Mouse (Mus musculus): Measurements from ENCODE around the gene Vmp1. TPM values are rescaled to one million over a fixed set of nuclear protein-coding genes. Genes with fewer than 3 reads are reported as not detected.
A peak's percentile ranks its signal among the peaks of the same experiment; 100 is the strongest.

Gene Vmp1
- polyA plus RNA-seq (2014; fragmentation: Nextera tagmentation; extraction: Ambion mirVana) = 77.3 and 88.7 TPM in 2 replicates

DNA sequence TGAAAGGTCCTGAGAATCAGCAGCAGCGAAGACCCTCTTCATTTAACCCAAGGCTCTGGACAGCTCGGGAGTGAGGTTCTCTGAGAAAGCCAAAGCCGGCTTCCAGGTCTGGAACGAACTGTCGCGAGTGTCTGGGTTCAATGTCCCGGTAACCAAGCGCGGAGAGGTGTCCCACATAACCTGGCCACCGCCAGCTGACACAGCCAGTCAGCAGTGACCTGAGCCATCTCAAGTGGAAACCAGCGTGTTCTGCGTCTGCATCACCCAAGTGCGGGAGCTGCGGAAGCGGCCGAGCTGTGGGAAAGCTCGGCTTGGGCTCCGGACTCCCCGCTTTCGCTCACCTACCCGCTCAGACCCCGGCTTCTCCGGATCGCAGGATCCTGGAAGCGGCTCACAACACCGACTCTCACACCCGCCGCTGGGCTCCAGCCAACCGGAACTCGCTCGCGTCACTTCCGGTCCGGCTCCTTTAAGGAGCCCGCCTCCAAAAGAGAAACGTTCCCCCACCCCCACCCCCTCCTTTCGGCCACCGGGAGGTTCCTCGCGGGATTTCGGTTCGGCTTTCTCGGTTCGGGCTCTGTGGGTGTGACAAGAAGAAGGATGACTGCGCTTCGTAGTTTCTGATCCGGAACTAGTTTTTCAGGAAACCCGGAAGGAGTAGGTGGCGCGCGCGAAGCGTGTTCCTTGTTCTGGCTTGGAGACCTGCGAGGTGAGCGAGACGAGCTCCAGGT, at the start of gene Vmp1, which contains the start of gene Ptrh2:
Gene Vmp1 (minus strand): TSS at position 442 of the 731 bp plus-strand sequence.
Gene Ptrh2 (plus strand): TSS at position 591 of the 731 bp plus-strand sequence.
- WGBS = under 1% methylated on average over 56 of the region's 56 CpGs
- peak within 1 kb of the TSS; percentile 70 for H3K27ac ChIP-seq (replicated peaks; ENCODE audit: low read depth, low read length)
- ATAC-seq (ENCODE audit: insufficient number of reproducible peaks, low FRiP score, low TSS enrichment, low read depth) = peak; percentile 93
- H3K9ac ChIP-seq (ENCODE audit: low read length) = peak within 1 kb of the TSS; percentile 86
- H3K4me1 ChIP-seq (ENCODE audit: control insufficient read depth, insufficient read depth, low read length) = peaks cover 5% of the 10 kb centered on the region; the same call in 1 of the 2 replicates
- no peaks in the 10 kb centered on the region; the same call in 1 of the 2 replicates for H3K36me3 ChIP-seq (ENCODE audit: control insufficient read depth, insufficient read depth, low read length)
- peak within 1 kb of the TSS; percentile 74 for H3K4me3 ChIP-seq (ENCODE audit: low read depth, low read length)
- H3K9me3 ChIP-seq (ENCODE audit: control insufficient read depth, low read length) = no peaks in the 10 kb centered on the region
- H3K27me3 ChIP-seq (ENCODE audit: control insufficient read depth, insufficient read depth, low read length) = no peaks in the 10 kb centered on the region
- H3K4me2 ChIP-seq (ENCODE audit: low read depth, severe bottlenecking) = peak within 1 kb of the TSS; percentile 67
- DNase-seq (ENCODE audit: low spot score) = peak; percentile 96

DNA sequence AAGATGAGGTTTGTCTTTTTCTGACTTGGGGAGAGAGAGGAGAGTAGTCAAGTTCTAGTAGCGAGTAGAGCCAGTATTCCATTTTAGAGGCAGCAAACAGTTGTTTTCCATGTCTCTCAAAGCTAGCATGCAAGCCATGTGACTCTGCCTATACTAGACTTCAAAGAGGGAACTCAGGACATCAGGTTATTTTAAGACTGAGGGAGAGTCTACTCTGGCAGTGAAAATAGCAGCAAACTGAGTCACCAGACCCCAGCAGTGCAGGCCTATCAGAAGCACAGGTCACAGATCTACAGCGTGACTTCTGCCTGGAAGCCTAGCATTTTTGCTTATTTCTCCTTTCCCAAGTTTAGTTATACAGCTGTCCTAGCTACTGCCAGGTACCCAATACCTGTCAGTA, 47.8 kb upstream of the Vmp1 start:
- DNase-seq (ENCODE audit: low spot score) = no peak
- WGBS = 90% methylated on average over 2 of the region's 2 CpGs
- Histone ChIP-seq H3K9me3 (ENCODE audit: control insufficient read depth, low read length) (no peaks in the 10 kb centered on the region), H3K4me1 (ENCODE audit: control insufficient read depth, insufficient read depth, low read length) (no peaks in the 10 kb centered on the region), H3K27me3 (ENCODE audit: control insufficient read depth, insufficient read depth, low read length) (no peaks in the 10 kb centered on the region), H3K4me3 (ENCODE audit: low read depth, low read length) (no peak overlapping the region), H3K36me3 (ENCODE audit: control insufficient read depth, insufficient read depth, low read length) (peaks cover 2% of the 10 kb centered on the region; the same call in 1 of the 2 replicates), H3K4me2 (ENCODE audit: low read depth, severe bottlenecking) (no peak overlapping the region), H3K27ac (replicated peaks; ENCODE audit: low read depth, low read length) (no peak overlapping the region), H3K9ac (ENCODE audit: low read length) (no peak overlapping the region)
- no peak for ATAC-seq (ENCODE audit: insufficient number of reproducible peaks, low FRiP score, low TSS enrichment, low read depth)

DNA sequence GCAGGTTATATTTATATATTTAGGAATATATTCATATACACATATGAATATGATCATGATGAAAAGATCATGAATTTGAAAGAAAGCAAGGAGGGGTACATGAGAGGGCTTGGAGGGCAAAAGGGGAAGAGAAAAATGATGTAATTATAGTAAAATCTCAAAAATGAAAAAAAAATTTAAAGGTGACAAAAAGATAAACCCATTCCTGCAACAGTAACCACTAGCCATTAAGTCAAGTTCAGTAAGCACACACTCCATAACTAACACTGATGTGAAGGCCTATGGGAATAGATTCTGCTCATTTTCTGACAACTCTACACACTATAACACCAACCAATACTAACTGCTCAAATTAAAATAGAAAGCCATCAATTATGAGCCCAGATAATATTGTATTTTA, 42.0 kb upstream of the Vmp1 start:
- no peaks in the 10 kb centered on the region for H3K27me3 ChIP-seq (ENCODE audit: control insufficient read depth, insufficient read depth, low read length)
- no peak overlapping the region for H3K4me2 ChIP-seq (ENCODE audit: low read depth, severe bottlenecking)
- DNase-seq (ENCODE audit: low spot score) (no peak), ATAC-seq (ENCODE audit: insufficient number of reproducible peaks, low FRiP score, low TSS enrichment, low read depth) (no peak)
- H3K36me3 ChIP-seq (ENCODE audit: control insufficient read depth, insufficient read depth, low read length) = peaks cover 8% of the 10 kb centered on the region; the same call in 1 of the 2 replicates
- no peaks in the 10 kb centered on the region for H3K4me1 ChIP-seq (ENCODE audit: control insufficient read depth, insufficient read depth, low read length)
- H3K27ac ChIP-seq (replicated peaks; ENCODE audit: low read depth, low read length) = no peak overlapping the region
- H3K4me3 ChIP-seq (ENCODE audit: low read depth, low read length) = no peak overlapping the region
- H3K9me3 ChIP-seq (ENCODE audit: control insufficient read depth, low read length) = no peaks in the 10 kb centered on the region
- no peak overlapping the region for H3K9ac ChIP-seq (ENCODE audit: low read length)

DNA sequence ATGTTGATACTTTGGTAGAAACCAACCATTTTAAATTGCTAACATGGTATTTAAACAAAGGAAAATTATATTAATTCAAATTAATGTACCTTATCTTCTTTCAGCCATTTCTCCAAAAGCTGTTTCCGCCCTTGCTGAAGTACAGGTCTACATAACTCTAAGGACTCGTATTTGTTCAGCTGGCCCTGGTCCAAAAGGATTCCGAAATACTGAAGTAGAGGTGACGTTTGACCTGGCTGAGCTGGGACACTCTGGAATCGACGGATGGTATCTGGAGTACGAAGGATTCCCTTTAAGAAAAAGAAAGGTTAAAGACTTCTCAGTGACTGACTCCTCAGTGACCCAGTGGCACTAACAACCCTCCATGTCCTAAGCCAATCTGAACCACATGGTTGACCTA, 41.3 kb upstream of the Vmp1 start:
- H3K27ac ChIP-seq (replicated peaks; ENCODE audit: low read depth, low read length) = no peak overlapping the region
- H3K9ac ChIP-seq (ENCODE audit: low read length) = no peak overlapping the region
- H3K27me3 ChIP-seq (ENCODE audit: control insufficient read depth, insufficient read depth, low read length) = no peaks in the 10 kb centered on the region
- ATAC-seq (ENCODE audit: insufficient number of reproducible peaks, low FRiP score, low TSS enrichment, low read depth) (no peak), DNase-seq (ENCODE audit: low spot score) (no peak)
- H3K9me3 ChIP-seq (ENCODE audit: control insufficient read depth, low read length) = no peaks in the 10 kb centered on the region
- no peaks in the 10 kb centered on the region for H3K4me1 ChIP-seq (ENCODE audit: control insufficient read depth, insufficient read depth, low read length)
- no peak overlapping the region for H3K4me2 ChIP-seq (ENCODE audit: low read depth, severe bottlenecking)
- H3K4me3 ChIP-seq (ENCODE audit: low read depth, low read length) = no peak overlapping the region
- 95% methylated on average over 7 of the region's 7 CpGs for WGBS
- peaks cover 8% of the 10 kb centered on the region; the same call in 1 of the 2 replicates for H3K36me3 ChIP-seq (ENCODE audit: control insufficient read depth, insufficient read depth, low read length)

DNA sequence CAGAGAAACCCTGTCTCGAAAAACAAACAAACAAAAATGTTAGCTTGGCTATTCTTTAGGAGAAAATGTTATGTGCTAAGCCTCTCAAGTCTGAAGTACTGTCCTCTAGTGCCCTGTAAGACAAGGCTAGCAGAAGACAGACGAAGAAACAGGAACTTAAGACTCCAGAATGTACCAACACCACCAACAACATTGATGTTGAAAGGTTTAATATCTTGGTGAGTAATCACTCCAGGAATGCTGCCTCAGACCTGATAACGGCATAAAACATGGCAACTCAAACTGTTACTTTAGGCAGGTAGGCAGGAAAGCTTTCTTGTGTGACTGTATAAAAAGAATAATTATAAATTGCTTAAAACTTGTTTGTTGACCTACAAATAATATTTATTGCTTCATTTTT, 40.4 kb upstream of the Vmp1 start:
- WGBS = 92% methylated on average over 3 of the region's 3 CpGs
- DNase-seq (ENCODE audit: low spot score) (no peak), ATAC-seq (ENCODE audit: insufficient number of reproducible peaks, low FRiP score, low TSS enrichment, low read depth) (no peak)
- Histone ChIP-seq H3K9ac (ENCODE audit: low read length) (no peak overlapping the region), H3K27me3 (ENCODE audit: control insufficient read depth, insufficient read depth, low read length) (no peaks in the 10 kb centered on the region), H3K4me3 (ENCODE audit: low read depth, low read length) (no peak overlapping the region), H3K36me3 (ENCODE audit: control insufficient read depth, insufficient read depth, low read length) (peaks cover 13% of the 10 kb centered on the region), H3K4me2 (ENCODE audit: low read depth, severe bottlenecking) (no peak overlapping the region), H3K27ac (replicated peaks; ENCODE audit: low read depth, low read length) (no peak overlapping the region), H3K9me3 (ENCODE audit: control insufficient read depth, low read length) (no peaks in the 10 kb centered on the region), H3K4me1 (ENCODE audit: control insufficient read depth, insufficient read depth, low read length) (no peaks in the 10 kb centered on the region)

DNA sequence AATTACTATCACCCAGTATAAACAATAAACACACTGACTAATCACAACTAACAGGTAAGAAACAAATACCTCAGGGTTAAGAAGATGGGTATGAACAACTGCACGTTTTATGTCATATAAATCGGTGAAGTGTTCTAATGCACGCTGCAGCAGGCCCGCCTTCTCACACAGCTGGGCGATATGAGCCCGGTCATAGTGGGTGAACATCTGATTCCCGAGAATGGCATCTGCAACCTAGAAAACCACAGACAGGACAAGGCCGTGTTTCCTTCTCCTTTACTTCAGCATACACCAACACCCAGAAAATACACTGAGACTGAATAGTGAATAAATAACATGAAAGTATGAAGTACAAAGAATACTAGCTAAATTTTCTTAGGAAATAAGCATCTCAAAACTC, 35.8 kb upstream of the Vmp1 start:
- WGBS = 91% methylated on average over 8 of the region's 8 CpGs

DNA sequence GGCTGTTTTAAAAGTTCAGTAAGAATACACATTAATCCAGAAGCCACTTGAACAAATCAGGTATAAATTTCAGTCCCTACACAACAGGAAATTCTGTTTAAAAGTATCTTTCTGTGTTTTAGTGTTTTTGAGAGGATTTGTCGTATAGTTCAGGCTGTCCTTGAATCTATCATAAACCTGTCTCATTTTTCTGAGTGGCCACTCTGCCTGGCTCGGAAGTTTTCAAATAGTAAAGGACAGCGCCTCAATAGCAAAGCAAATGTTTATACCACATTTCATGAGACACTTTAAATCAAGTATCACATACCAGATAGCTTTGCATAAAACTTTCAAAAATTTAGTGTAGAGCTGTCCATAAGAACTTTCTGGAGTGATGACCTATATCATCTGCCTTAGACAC, 34.7 kb upstream of the Vmp1 start:
- Histone ChIP-seq H3K27me3 (ENCODE audit: control insufficient read depth, insufficient read depth, low read length) (no peaks in the 10 kb centered on the region), H3K27ac (replicated peaks; ENCODE audit: low read depth, low read length) (no peak overlapping the region), H3K4me2 (ENCODE audit: low read depth, severe bottlenecking) (no peak overlapping the region), H3K9me3 (ENCODE audit: control insufficient read depth, low read length) (no peaks in the 10 kb centered on the region), H3K9ac (ENCODE audit: low read length) (no peak overlapping the region), H3K36me3 (ENCODE audit: control insufficient read depth, insufficient read depth, low read length) (peaks cover 19% of the 10 kb centered on the region), H3K4me1 (ENCODE audit: control insufficient read depth, insufficient read depth, low read length) (no peaks in the 10 kb centered on the region), H3K4me3 (ENCODE audit: low read depth, low read length) (no peak overlapping the region)
- no peak for ATAC-seq (ENCODE audit: insufficient number of reproducible peaks, low FRiP score, low TSS enrichment, low read depth)
- DNase-seq (ENCODE audit: low spot score) = no peak
- WGBS = 92% methylated on average over 3 of the region's 3 CpGs

More for the DNA sequence above, 35.8 kb upstream of the Vmp1 start:
- H3K27me3 ChIP-seq (ENCODE audit: control insufficient read depth, insufficient read depth, low read length) = no peaks in the 10 kb centered on the region
- no peak for DNase-seq (ENCODE audit: low spot score)
- H3K4me1 ChIP-seq (ENCODE audit: control insufficient read depth, insufficient read depth, low read length) = no peaks in the 10 kb centered on the region
- no peak for ATAC-seq (ENCODE audit: insufficient number of reproducible peaks, low FRiP score, low TSS enrichment, low read depth)
- H3K4me2 ChIP-seq (ENCODE audit: low read depth, severe bottlenecking) = no peak overlapping the region
- no peak overlapping the region for H3K9ac ChIP-seq (ENCODE audit: low read length)
- H3K4me3 ChIP-seq (ENCODE audit: low read depth, low read length) = no peak overlapping the region
- no peaks in the 10 kb centered on the region for H3K9me3 ChIP-seq (ENCODE audit: control insufficient read depth, low read length)
- peaks cover 19% of the 10 kb centered on the region for H3K36me3 ChIP-seq (ENCODE audit: control insufficient read depth, insufficient read depth, low read length)
- no peak overlapping the region for H3K27ac ChIP-seq (replicated peaks; ENCODE audit: low read depth, low read length)

DNA sequence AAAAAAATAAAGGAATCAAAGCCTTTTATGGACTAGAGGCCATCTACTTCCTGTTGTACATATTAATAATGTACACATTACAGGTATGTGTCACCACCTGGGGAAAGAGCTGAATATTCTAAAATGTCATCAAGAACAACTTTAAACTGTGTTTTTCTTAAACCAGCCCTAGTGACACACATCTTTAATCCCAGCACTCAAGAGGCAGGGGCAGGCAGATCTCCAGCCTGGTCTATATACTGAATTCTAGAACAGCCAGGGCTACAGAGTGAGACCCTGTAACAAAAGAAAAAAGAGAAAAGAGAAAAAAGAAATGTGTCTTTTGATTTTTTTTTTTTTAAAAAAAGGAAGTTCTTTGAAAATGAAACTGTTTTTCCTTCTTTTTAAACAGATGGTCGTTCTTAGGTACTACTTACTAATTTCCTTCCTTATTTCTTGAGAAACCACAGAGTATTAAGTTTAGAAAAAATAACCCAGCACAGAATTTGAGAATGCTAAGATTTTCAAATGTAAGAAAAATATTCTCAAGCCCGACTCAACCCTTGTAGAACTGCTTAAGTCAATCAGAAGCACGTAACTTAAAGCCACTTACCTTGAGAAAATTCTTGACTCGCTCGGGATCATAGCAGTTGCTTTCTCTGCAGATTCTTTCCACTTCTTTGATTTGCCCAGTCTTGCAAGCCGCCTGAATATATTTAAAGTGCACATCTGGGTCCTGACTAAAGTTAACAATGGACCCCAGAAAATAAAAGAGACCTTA, 33.9 kb upstream of the Vmp1 start:
- DNase-seq (ENCODE audit: low spot score) = no peak
- no peaks in the 10 kb centered on the region for H3K27me3 ChIP-seq (ENCODE audit: control insufficient read depth, insufficient read depth, low read length)
- no peak overlapping the region for H3K4me3 ChIP-seq (ENCODE audit: low read depth, low read length)
- H3K4me2 ChIP-seq (ENCODE audit: low read depth, severe bottlenecking) = no peak overlapping the region
- no peaks in the 10 kb centered on the region for H3K4me1 ChIP-seq (ENCODE audit: control insufficient read depth, insufficient read depth, low read length)
- H3K9ac ChIP-seq (ENCODE audit: low read length) = no peak overlapping the region
- H3K27ac ChIP-seq (replicated peaks; ENCODE audit: low read depth, low read length) = no peak overlapping the region
- 92% methylated on average over 6 of the region's 6 CpGs for WGBS
- H3K36me3 ChIP-seq (ENCODE audit: control insufficient read depth, insufficient read depth, low read length) = peaks cover 16% of the 10 kb centered on the region
- no peaks in the 10 kb centered on the region for H3K9me3 ChIP-seq (ENCODE audit: control insufficient read depth, low read length)
- no peak for ATAC-seq (ENCODE audit: insufficient number of reproducible peaks, low FRiP score, low TSS enrichment, low read depth)

Measured in limb, embryonic 11.5 days (tissue).